Mouse (Mus musculus): ENCODE measurements around the gene Eif5.

GRCm38 (mm10) chr12:111507001-111507400, 30.8 kb upstream of the Eif5 start:
- TF ChIP-seq CTCF (IDR thresholded peaks at IDR 0.05 in 2 of 3, conservative IDR thresholded peaks at IDR 0.05 in 1 of 3; ENCODE audit: control insufficient read depth in 1 of 3, insufficient read depth in 1 of 3, low read depth in 2 of 3, low read length in 3 of 3, poor library complexity in 1 of 3, severe bottlenecking in 1 of 3) (no peak; a peak in 1 of 6 replicates), EP300 (IDR thresholded peaks at IDR 0.05; ENCODE audit: low read depth in 1 of 2, low read length in 2 of 2) (no peak)
